Mouse (Mus musculus): ENCODE results near the gene Ciz1. TPM values are rescaled to one million over a fixed set of nuclear protein-coding genes. Genes with fewer than 3 reads are reported as not detected.

The Ciz1 gene
- 10 to 100 TPM; 65.8 to 82.5 (median 75.7) TPM for total RNA-seq (2022)

GRCm38 (mm10) chr2:32352151-32353006 lies at the start of gene Ciz1:
Gene Ciz1 (plus strand): TSS chr2:32352327.
- peak in 1 of 2 experiments; percentile 62 for DNase-seq (ENCODE audit: low spot score in 2 of 2)

- DNase-seq (ENCODE audit: low spot score in 2 of 2) = no peak
These were observed 49.2 kb upstream of the Ciz1 start for GRCm38 (mm10) chr2:32302952-32303351.

GRCm38 (mm10) chr2:32304145-32304832 lies 47.8 kb upstream of the Ciz1 start:
- DNase-seq (ENCODE audit: low spot score in 2 of 2) = peak in 1 of 2 experiments; percentile 53

GRCm38 (mm10) chr2:32305668-32306067 lies 46.5 kb upstream of the Ciz1 start:
- DNase-seq (ENCODE audit: low spot score in 2 of 2) = no peak

- no peak for DNase-seq (ENCODE audit: low spot score in 2 of 2)
These were observed 46.0 kb upstream of the Ciz1 start for GRCm38 (mm10) chr2:32306176-32306575.

GRCm38 (mm10) chr2:32307247-32307798 lies 44.8 kb upstream of the Ciz1 start:
- DNase-seq (ENCODE audit: low spot score in 2 of 2) = no peak

GRCm38 (mm10) chr2:32307941-32308760 lies 44.0 kb upstream of the Ciz1 start:
- no peak for DNase-seq (ENCODE audit: low spot score in 2 of 2)

- no peak for DNase-seq (ENCODE audit: low spot score in 2 of 2)
These were observed 43.1 kb upstream of the Ciz1 start for GRCm38 (mm10) chr2:32308870-32309568.

GRCm38 (mm10) chr2:32310096-32310845 lies 41.9 kb upstream of the Ciz1 start:
- no peak for DNase-seq (ENCODE audit: low spot score in 2 of 2)

GRCm38 (mm10) chr2:32311443-32312317 lies 40.4 kb upstream of the Ciz1 start:
- no peak for DNase-seq (ENCODE audit: low spot score in 2 of 2)

GRCm38 (mm10) chr2:32312318-32312964 lies 39.7 kb upstream of the Ciz1 start:
- no peak for DNase-seq (ENCODE audit: low spot score in 2 of 2)

- DNase-seq (ENCODE audit: low spot score in 2 of 2) = no peak
These were observed 37.3 kb upstream of the Ciz1 start for GRCm38 (mm10) chr2:32314831-32315230.

GRCm38 (mm10) chr2:32315751-32316150 lies 36.4 kb upstream of the Ciz1 start:
- DNase-seq (ENCODE audit: low spot score in 2 of 2) = no peak

GRCm38 (mm10) chr2:32316887-32317656 lies 35.1 kb upstream of the Ciz1 start:
- DNase-seq (ENCODE audit: low spot score in 2 of 2) = no peak

- DNase-seq (ENCODE audit: low spot score in 2 of 2) = no peak
These were observed 34.2 kb upstream of the Ciz1 start for GRCm38 (mm10) chr2:32317791-32318417.

- no peak for DNase-seq (ENCODE audit: low spot score in 2 of 2)
These were observed 33.2 kb upstream of the Ciz1 start for GRCm38 (mm10) chr2:32318709-32319585.

Data from left cerebral cortex, adult 8-10 months (tissue).